Mouse (Mus musculus): ENCODE results near the gene Cfdp1. TPM values are rescaled to one million over a fixed set of nuclear protein-coding genes. Genes with fewer than 3 reads are reported as not detected.

Cfdp1 gene
- total and polyA plus RNA-seq, 2 experiments from 2014 or later, result 121 to 195 TPM

DNA sequence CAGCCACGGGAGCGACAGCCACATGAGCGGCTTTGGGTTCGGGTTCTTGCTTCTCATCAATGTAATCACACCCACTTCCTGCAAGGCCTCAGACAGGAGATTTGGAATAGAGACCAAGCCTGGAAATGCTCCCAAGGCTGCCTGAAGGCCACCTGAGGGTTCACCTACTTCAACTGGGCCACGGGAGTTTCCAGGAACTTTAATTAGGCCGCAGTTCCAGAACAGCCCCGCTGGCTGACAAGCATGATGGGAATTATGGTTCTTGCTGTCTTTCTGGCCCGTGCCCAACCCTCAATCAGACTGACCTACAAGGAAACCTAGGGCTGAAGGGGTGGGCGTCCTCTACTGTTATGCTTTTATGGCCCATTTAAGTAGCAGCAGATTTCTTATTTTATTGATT, 82.0 kb downstream of the Cfdp1 start:
- no peak for TF ChIP-seq CTCF (IDR thresholded peaks at IDR 0.05; ENCODE audit: low read depth)
- 93% methylated on average over 9 of the region's 9 CpGs for WGBS
- Histone ChIP-seq H3K4me1 (ENCODE audit: insufficient read depth) (no peaks in the 10 kb centered on the region), H3K27ac (ENCODE audit: low read depth, low read length) (no peak overlapping the region), H3K27me3 (ENCODE audit: insufficient read depth, low read length) (no peaks in the 10 kb centered on the region), H3K36me3 (ENCODE audit: insufficient read depth) (peaks cover 11% of the 10 kb centered on the region), H3K4me2 (ENCODE audit: low read depth) (no peak overlapping the region), H3K9me3 (ENCODE audit: low read length) (no peaks in the 10 kb centered on the region), H3K4me3 (ENCODE audit: low read depth, low read length) (no peak overlapping the region), H3K9ac (no peak overlapping the region)
- no peak for DNase-seq
- ATAC-seq, result no peak

DNA sequence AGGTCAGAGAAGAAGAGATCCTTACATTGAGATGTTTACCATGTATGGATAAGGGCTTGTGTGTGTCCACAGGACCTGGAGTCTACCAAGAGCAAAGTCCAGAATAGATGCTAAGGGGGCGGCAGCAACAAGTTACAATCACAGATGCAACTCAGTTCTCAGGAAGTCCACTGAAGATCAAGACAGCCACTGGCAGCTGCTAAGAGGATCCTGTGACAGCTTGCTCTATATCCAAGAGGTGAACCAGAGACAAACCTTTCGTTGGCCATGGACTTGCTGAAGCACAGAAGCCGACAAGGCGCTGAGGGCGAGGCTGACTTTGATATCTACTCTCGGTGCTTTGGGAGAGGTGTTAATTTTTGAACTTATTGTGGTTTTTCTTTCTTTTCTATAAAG, 82.5 kb downstream of the Cfdp1 start:
- Histone ChIP-seq H3K36me3 (ENCODE audit: insufficient read depth) (peaks cover 15% of the 10 kb centered on the region), H3K4me1 (ENCODE audit: insufficient read depth) (no peaks in the 10 kb centered on the region), H3K27me3 (ENCODE audit: insufficient read depth, low read length) (no peaks in the 10 kb centered on the region), H3K9ac (no peak overlapping the region), H3K27ac (ENCODE audit: low read depth, low read length) (no peak overlapping the region), H3K4me3 (ENCODE audit: low read depth, low read length) (no peak overlapping the region), H3K9me3 (ENCODE audit: low read length) (no peaks in the 10 kb centered on the region), H3K4me2 (ENCODE audit: low read depth) (no peak overlapping the region)
- ATAC-seq (no peak), DNase-seq (no peak)
- no peak for TF ChIP-seq CTCF (IDR thresholded peaks at IDR 0.05; ENCODE audit: low read depth)
- 86% methylated on average over 6 of the region's 6 CpGs for WGBS

DNA sequence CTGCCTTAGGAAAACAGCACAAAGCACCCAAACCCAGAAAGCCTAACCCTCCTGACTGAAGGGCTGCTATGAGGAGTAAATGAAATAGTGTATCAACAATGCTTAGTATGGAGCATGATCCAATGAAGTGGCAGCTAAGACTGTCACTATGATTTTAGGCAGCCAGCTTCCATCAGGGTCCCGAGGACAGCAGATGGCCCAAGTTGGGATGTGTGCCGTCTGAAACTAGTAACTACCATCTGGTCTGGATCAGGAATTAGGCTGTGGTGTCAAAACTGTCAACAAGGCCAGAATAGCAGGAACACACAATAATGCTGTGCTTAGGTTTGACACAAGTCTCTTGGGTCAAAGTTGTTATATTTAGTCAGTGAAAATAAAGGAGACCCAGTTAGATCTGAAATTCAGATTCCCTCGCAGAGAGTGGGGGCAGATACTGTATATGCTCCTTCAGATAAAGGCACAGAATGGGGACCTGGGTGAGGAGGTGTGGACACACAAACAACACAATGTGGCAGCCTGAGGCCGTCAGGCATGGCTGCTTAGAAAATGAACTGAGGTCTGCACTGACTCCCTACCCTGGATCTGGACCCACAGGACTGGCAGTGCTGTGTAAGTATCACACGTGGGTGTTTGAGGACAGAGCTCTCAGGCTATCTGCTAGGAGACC, 83.0 kb downstream of the Cfdp1 start:
- peak; percentile 81 for ATAC-seq
- H3K4me2 ChIP-seq (ENCODE audit: low read depth), result no peak overlapping the region
- H3K9ac ChIP-seq, result no peak overlapping the region
- no peaks in the 10 kb centered on the region for H3K9me3 ChIP-seq (ENCODE audit: low read length)
- peak; percentile 65 for DNase-seq
- H3K4me3 ChIP-seq (ENCODE audit: low read depth, low read length), result no peak overlapping the region
- H3K27ac ChIP-seq (ENCODE audit: low read depth, low read length), result no peak overlapping the region
- H3K4me1 ChIP-seq (ENCODE audit: insufficient read depth), result no peaks in the 10 kb centered on the region
- peaks cover 19% of the 10 kb centered on the region for H3K36me3 ChIP-seq (ENCODE audit: insufficient read depth)
- no peak for TF ChIP-seq CTCF (IDR thresholded peaks at IDR 0.05; ENCODE audit: low read depth)
- no peaks in the 10 kb centered on the region for H3K27me3 ChIP-seq (ENCODE audit: insufficient read depth, low read length)
- 59% methylated on average over 5 of the region's 5 CpGs for WGBS

DNA sequence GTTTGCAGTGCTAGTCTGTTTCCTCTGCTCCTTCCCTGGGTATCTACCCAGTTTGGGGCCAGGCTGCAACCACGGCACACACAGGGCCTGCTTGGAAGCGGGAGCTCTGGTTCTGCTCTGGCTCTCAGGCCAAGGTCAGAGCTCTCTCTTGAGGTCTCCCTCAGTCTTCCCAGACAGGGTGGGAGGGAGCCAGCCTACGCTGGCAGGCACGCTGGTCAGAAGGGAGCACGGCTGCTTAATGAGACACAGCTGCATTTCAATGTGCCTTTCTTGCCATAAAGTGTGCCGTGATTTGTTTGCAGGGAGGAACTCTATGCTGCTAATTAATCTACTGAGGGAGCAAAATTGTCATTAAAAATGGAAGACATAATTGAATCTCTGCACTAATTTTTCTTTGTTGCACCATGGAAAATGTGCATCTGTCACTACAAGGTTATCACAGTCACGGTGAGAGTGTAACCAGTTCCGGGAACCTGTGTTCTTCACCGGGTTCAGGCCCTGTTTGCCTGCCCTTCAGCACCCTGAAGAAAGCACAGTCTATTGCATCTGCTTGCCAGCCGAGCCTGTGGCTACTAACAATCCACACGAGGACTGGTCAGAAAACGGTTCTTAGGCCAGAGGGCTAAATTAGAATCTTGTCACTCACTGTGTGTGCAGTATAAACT, 84.2 kb downstream of the Cfdp1 start:
- DNase-seq (peak; percentile 50), ATAC-seq (peak; percentile 73)
- WGBS, result 23% methylated on average over 12 of the region's 12 CpGs

DNA sequence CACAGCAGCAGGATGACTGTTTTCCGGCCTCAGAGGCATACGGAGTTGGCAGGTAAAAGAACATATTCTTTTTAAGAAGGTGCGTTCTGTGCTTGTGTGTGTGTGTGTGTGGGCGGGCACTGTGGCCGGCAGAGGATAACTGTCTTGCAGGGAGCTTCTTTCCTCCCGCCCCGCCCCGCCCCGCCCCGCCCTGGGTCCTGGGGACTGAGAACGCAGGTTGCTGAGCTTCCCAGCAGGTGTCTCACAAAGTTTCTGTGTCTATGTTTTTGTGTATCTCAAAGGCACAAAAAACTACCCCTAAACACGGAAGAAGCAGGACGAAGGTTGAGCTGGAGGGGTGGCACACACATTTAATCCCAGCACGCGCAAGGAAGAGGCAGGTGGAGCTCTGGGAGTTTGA, 84.8 kb downstream of the Cfdp1 start:
- ATAC-seq, result no peak
- no peak overlapping the region for H3K9ac ChIP-seq
- WGBS, result 54% methylated on average over 15 of the region's 15 CpGs

More for the DNA sequence above, 84.2 kb downstream of the Cfdp1 start:
- no peak overlapping the region for H3K4me2 ChIP-seq (ENCODE audit: low read depth)
- TF ChIP-seq CTCF (IDR thresholded peaks at IDR 0.05; ENCODE audit: low read depth), result no peak
- H3K9me3 ChIP-seq (ENCODE audit: low read length), result no peaks in the 10 kb centered on the region
- peaks cover 22% of the 10 kb centered on the region for H3K36me3 ChIP-seq (ENCODE audit: insufficient read depth)
- no peak overlapping the region for H3K4me3 ChIP-seq (ENCODE audit: low read depth, low read length)
- H3K9ac ChIP-seq, result no peak overlapping the region
- no peaks in the 10 kb centered on the region for H3K27me3 ChIP-seq (ENCODE audit: insufficient read depth, low read length)
- peak overlapping the region; percentile 54; the same call in 1 of the 2 replicates for H3K27ac ChIP-seq (ENCODE audit: low read depth, low read length)
- no peaks in the 10 kb centered on the region for H3K4me1 ChIP-seq (ENCODE audit: insufficient read depth)

DNA sequence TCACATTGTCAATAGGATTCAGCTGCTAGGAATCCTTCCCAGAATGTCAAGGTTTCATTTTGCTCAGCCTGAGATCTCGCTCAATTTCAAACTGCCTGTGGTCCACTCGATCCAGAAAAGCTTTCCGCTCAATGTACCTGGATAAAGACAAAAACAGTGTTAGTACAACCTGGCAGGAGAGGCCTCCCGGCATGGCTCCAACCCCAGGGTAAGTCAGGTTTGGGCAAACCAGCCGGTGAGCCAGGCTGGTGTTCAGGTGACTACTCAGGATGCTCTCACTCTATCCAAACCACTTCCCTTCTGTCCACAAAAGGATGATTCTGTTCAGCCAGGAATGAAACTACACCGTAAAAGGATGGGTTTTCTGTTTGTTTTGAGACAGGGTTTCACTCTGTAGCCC, 85.4 kb downstream of the Cfdp1 start:
- Histone ChIP-seq H3K4me1 (ENCODE audit: insufficient read depth) (no peaks in the 10 kb centered on the region), H3K4me2 (ENCODE audit: low read depth) (no peak overlapping the region), H3K27me3 (ENCODE audit: insufficient read depth, low read length) (no peaks in the 10 kb centered on the region), H3K9ac (no peak overlapping the region), H3K9me3 (ENCODE audit: low read length) (no peaks in the 10 kb centered on the region), H3K4me3 (ENCODE audit: low read depth, low read length) (no peak overlapping the region), H3K36me3 (ENCODE audit: insufficient read depth) (peaks cover 24% of the 10 kb centered on the region), H3K27ac (ENCODE audit: low read depth, low read length) (no peak overlapping the region)
- whole genome bisulfite sequencing, result 90% methylated on average over 6 of the region's 6 CpGs
- ATAC-seq, result no peak
- TF ChIP-seq CTCF (IDR thresholded peaks at IDR 0.05; ENCODE audit: low read depth), result no peak
- no peak for DNase-seq

More for the DNA sequence above, 84.8 kb downstream of the Cfdp1 start:
- H3K4me3 ChIP-seq (ENCODE audit: low read depth, low read length), result no peak overlapping the region
- no peaks in the 10 kb centered on the region for H3K4me1 ChIP-seq (ENCODE audit: insufficient read depth)
- peaks cover 18% of the 10 kb centered on the region for H3K36me3 ChIP-seq (ENCODE audit: insufficient read depth)
- no peak for DNase-seq
- no peaks in the 10 kb centered on the region for H3K27me3 ChIP-seq (ENCODE audit: insufficient read depth, low read length)
- no peaks in the 10 kb centered on the region for H3K9me3 ChIP-seq (ENCODE audit: low read length)
- TF ChIP-seq CTCF (IDR thresholded peaks at IDR 0.05; ENCODE audit: low read depth), result no peak
- H3K4me2 ChIP-seq (ENCODE audit: low read depth), result no peak overlapping the region
- 0 out of 2 replicates have a peak overlapping the region, but pooled peaks have one; percentile 48 for H3K27ac ChIP-seq (ENCODE audit: low read depth, low read length)

DNA sequence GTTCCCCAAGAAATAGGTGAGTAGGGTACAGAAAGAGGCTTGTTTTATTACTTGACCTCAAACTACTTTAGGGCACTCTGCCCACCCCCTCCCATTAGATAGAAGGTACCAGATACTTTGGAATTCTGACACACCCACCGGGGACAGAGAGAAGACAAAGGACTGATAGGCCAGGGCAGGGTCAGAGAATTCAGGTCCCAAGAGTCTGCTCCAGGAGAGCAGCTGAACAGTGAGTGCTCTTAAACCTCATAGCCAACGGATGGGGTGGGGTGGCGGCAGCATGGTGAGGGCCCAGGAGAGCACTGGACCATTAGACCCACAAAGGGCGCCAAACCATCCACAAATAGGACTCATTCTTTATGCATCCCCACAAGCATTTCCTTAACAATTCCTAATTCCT, 88.5 kb downstream of the Cfdp1 start:
- Histone ChIP-seq H3K9me3 (ENCODE audit: low read length) (no peaks in the 10 kb centered on the region), H3K9ac (no peak overlapping the region), H3K27me3 (ENCODE audit: insufficient read depth, low read length) (no peaks in the 10 kb centered on the region), H3K27ac (ENCODE audit: low read depth, low read length) (no peak overlapping the region), H3K36me3 (ENCODE audit: insufficient read depth) (peaks cover 24% of the 10 kb centered on the region), H3K4me1 (ENCODE audit: insufficient read depth) (no peaks in the 10 kb centered on the region), H3K4me2 (ENCODE audit: low read depth) (no peak overlapping the region), H3K4me3 (ENCODE audit: low read depth, low read length) (no peak overlapping the region)
- WGBS, result 83% methylated on average over 4 of the region's 4 CpGs
- DNase-seq (no peak), ATAC-seq (no peak)
- TF ChIP-seq CTCF (IDR thresholded peaks at IDR 0.05; ENCODE audit: low read depth), result no peak

Data from forebrain, postnatal 0 days (tissue).